Mouse (Mus musculus) limb, embryonic 11.5 days (tissue): ENCODE results near the gene Mrm1. TPM values are rescaled to one million over a fixed set of nuclear protein-coding genes. Genes with fewer than 3 reads are reported as not detected.

Source experiments
- ATAC-seq: fragments of 200-750 bp; cut with Nextera tagmentation; 2 replicates; pipeline ENCODE4 v1.8.0; 2017; ENCODE audit warnings: low read depth; ENCODE audit not compliant: insufficient number of reproducible peaks, low FRiP score, low TSS enrichment
- DNase-seq: peaks from one replicate; pipeline ENCODE4 v3.0.0-alpha.2; 2015; ENCODE audit warnings: low spot score
- H3K27ac ChIP-seq: fragments of 300-500 bp; sonication (generic); replicated peaks from 2 replicates; pipeline ENCODE4 v1.5.1; 2014; ENCODE audit warnings: low read depth, mild to moderate bottlenecking, low read length
- H3K27me3 ChIP-seq: fragments of 300-500 bp; sonication (generic); 2 replicates; pipeline ENCODE4 v1.6.1; 2014; ENCODE audit warnings: mild to moderate bottlenecking, low read length, mixed read lengths; ENCODE audit not compliant: control insufficient read depth, insufficient read depth
- H3K36me3 ChIP-seq: fragments of 300-500 bp; sonication (generic); 2 replicates; pipeline ENCODE4 v1.6.1; 2014; ENCODE audit warnings: mild to moderate bottlenecking, low read length, moderate library complexity, mixed read lengths; ENCODE audit not compliant: control insufficient read depth, insufficient read depth
- H3K4me1 ChIP-seq: fragments of 300-500 bp; sonication (generic); 2 replicates; pipeline ENCODE4 v1.6.1; 2014; ENCODE audit warnings: low read length, mixed read lengths; ENCODE audit not compliant: control insufficient read depth, insufficient read depth
- H3K4me2 ChIP-seq: fragments of 300-500 bp; sonication (generic); 2 replicates; pipeline ENCODE4 v1.6.1; 2014; ENCODE audit warnings: low read depth, mild to moderate bottlenecking, moderate library complexity; ENCODE audit not compliant: severe bottlenecking
- H3K4me3 ChIP-seq: fragments of 300-500 bp; sonication (generic); 2 replicates; pipeline ENCODE4 v1.5.1; 2014; ENCODE audit warnings: low read depth, low read length
- H3K9ac ChIP-seq: fragments of 300-500 bp; sonication (generic); 2 replicates; pipeline ENCODE4 v1.6.1; 2014; ENCODE audit warnings: mild to moderate bottlenecking, low read length
- H3K9me3 ChIP-seq: fragments of 300-500 bp; sonication (generic); 2 replicates; pipeline ENCODE4 v1.6.1; 2016; ENCODE audit warnings: low read length; ENCODE audit not compliant: control insufficient read depth
- WGBS: fragments of 180-500 bp; shearing (Covaris S2); extraction: QIAGEN DNeasy Blood & Tissue Kit; methylation state at CpG from one replicate; pipeline ENCODE4 v1.1.7; 2014; 5-methylcytosine and 5-hydroxymethylcytosine counted together
- polyA plus RNA-seq: library from polyadenylated mRNA; unstranded; fragments of >200 nt; fragmentation: Nextera tagmentation; extraction: Ambion mirVana; gene quantifications from 2 replicates; pipeline ENCODE4 v1.2.1, GENCODE M21; 2014

Mrm1 gene
- polyA plus RNA-seq, 1 experiment from 2014 or later: 8.1 TPM

DNA sequence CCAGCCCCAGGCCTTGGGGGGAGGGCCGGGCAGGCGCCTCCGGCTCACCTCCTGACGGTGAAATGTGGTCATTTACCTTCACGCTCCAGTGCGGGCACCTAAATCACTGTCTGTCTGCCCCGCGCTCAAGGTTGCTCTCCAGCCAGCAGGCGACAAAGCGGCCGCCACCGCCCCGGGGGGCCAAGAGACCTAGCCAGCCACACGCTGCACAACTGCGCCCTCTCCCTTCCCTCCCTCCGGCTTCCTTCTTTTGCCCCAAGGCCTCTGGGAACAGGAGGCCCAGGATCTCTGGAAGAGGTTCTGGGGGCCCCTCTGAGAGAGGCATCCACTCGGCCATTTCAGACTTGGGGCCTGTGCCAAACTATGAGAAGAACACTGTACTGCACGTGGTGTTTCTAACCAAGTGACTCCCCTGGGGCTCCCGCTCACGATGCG is 54.8 kb downstream of the Mrm1 start:
- H3K36me3 ChIP-seq: no peaks in the 10 kb centered on the region
- no peak overlapping the region for H3K27ac ChIP-seq
- H3K4me1 ChIP-seq: peaks cover 9% of the 10 kb centered on the region; the same call in 1 of the 2 replicates
- H3K4me2 ChIP-seq: peak overlapping the region; percentile 37; the same call in 1 of the 2 replicates
- 0 out of 2 replicates have a peak, but pooled peaks cover 3% of the 10 kb centered on the region for H3K27me3 ChIP-seq
- H3K9me3 ChIP-seq: no peaks in the 10 kb centered on the region
- H3K4me3 ChIP-seq: no peak overlapping the region
- 3% methylated on average over 21 of the region's 21 CpGs for WGBS
- 0 out of 2 replicates have a peak overlapping the region, but pooled peaks have one; percentile 31 for H3K9ac ChIP-seq
- ATAC-seq (no peak), DNase-seq (peak; percentile 55)

DNA sequence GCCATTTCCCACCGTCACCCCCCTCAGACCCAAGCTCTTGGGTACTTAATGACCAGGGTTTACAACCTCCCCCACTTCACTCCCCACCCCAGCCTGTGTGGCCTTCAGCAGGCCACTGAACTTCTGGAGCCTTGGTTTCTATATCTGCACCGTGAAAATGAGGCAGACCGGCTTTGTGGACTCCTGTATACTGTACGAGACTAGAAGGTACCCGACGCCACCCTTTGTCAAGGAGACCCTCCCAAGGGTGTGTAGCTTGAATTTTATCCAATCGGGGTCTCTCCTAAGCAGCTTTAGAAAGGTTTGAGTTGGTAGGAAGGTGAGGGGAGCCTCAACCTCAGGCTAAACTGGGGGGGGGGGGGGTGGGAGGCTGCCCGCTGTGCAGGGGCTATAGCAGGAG is 55.2 kb downstream of the Mrm1 start:
- no peaks in the 10 kb centered on the region for H3K9me3 ChIP-seq
- peaks cover 9% of the 10 kb centered on the region; the same call in 1 of the 2 replicates for H3K4me1 ChIP-seq
- peak overlapping the region; percentile 37; the same call in 1 of the 2 replicates for H3K4me2 ChIP-seq
- H3K9ac ChIP-seq: no peak overlapping the region
- DNase-seq: peak; percentile 28
- ATAC-seq: no peak
- no peak overlapping the region for H3K4me3 ChIP-seq
- 0 out of 2 replicates have a peak, but pooled peaks cover 3% of the 10 kb centered on the region for H3K27me3 ChIP-seq
- WGBS: 16% methylated on average over 8 of the region's 8 CpGs
- H3K27ac ChIP-seq: no peak overlapping the region
- H3K36me3 ChIP-seq: no peaks in the 10 kb centered on the region

Other genes starting within 250 kb of the Mrm1 start
- 11.2 and 13.9 TPM in 2 replicates for gene Dhrs11, start 9.5 kb upstream of the Mrm1 start, polyA plus RNA-seq
- 69.3 and 69.8 TPM in 2 replicates for gene Ggnbp2, start 51.3 kb upstream of the Mrm1 start, polyA plus RNA-seq
- gene Myo19, start 60.6 kb upstream of the Mrm1 start, polyA plus RNA-seq: 12.3 and 13.4 TPM in 2 replicates
- 3.1 and 3.2 TPM in 2 replicates for gene Pigw, start 60.8 kb upstream of the Mrm1 start, polyA plus RNA-seq
- gene Znhit3, start 96.9 kb upstream of the Mrm1 start, polyA plus RNA-seq: 72.4 and 73.5 TPM in 2 replicates
- gene Car4, start 138.3 kb upstream of the Mrm1 start, polyA plus RNA-seq: 0.17 TPM in 1 of 2 replicates, not detected in the other